Mouse (Mus musculus): Measurements from ENCODE around the gene Insig2. TPM values are rescaled to one million over a fixed set of nuclear protein-coding genes. Genes with fewer than 3 reads are reported as not detected.

Gene Insig2
- polyA plus RNA-seq, 1 experiment from 2014 or later = 19.0 TPM

Other genes with a start within 250 kb of the Insig2 start
- 12.1 and 12.9 TPM in 2 replicates for gene Ccdc93, start 98.5 kb upstream of the Insig2 start, polyA plus RNA-seq (2016; fragmentation: Nextera tagmentation; extraction: Ambion mirVana)
- 0.33 and 0.53 TPM in 2 replicates for gene Htr5b, start 195.9 kb upstream of the Insig2 start, polyA plus RNA-seq (2016; fragmentation: Nextera tagmentation; extraction: Ambion mirVana)
- 78.1 and 85.6 TPM in 2 replicates for gene Ddx18, start 235.4 kb upstream of the Insig2 start, polyA plus RNA-seq (2016; fragmentation: Nextera tagmentation; extraction: Ambion mirVana)

All from forebrain, embryonic 10.5 days (tissue).